Mouse (Mus musculus) liver, adult 2 months (tissue): ENCODE results near the gene Dus3l. TPM values are rescaled to one million over a fixed set of nuclear protein-coding genes. Genes with fewer than 3 reads are reported as not detected.

Experiments
- DNase-seq: peaks from one replicate; pipeline ENCODE4 v3.0.0-alpha.2; 2011; ENCODE audit warnings: low read depth, low spot score; ENCODE audit errors: extremely low read depth
- H3K27ac ChIP-seq: fragments of 200-500 bp; replicated peaks from 2 replicates; pipeline ENCODE4 v1.5.1; 2012; ENCODE audit warnings: low read depth, mild to moderate bottlenecking, control low read depth, inconsistent platforms, low read length; ENCODE audit not compliant: insufficient read depth
- H3K27me3 ChIP-seq: fragments of 200-500 bp; 2 replicates; pipeline ENCODE4 v1.6.1; 2012; ENCODE audit warnings: mild to moderate bottlenecking, moderate library complexity, low read length, inconsistent platforms; ENCODE audit not compliant: control insufficient read depth, insufficient read depth
- H3K36me3 ChIP-seq: fragments of 200-500 bp; 2 replicates; pipeline ENCODE4 v1.6.1; 2012; ENCODE audit warnings: low read length, inconsistent platforms; ENCODE audit not compliant: control insufficient read depth, insufficient read depth
- H3K4me1 ChIP-seq: fragments of 200-500 bp; 2 replicates; pipeline ENCODE4 v1.6.1; 2011; ENCODE audit warnings: low read length; ENCODE audit not compliant: control insufficient read depth, insufficient read depth
- H3K4me3 ChIP-seq: fragments of 200-500 bp; 2 replicates; pipeline ENCODE4 v1.5.1; 2011; ENCODE audit warnings: low read depth, mild to moderate bottlenecking, control low read depth, low read length, moderate library complexity; ENCODE audit not compliant: insufficient read depth
- H3K79me2 ChIP-seq: fragments of 200-500 bp; 2 replicates; pipeline ENCODE4 v1.6.1; 2012; ENCODE audit warnings: inconsistent platforms, mild to moderate bottlenecking, low read length, moderate library complexity; ENCODE audit not compliant: control insufficient read depth, insufficient read depth
- H3K9ac ChIP-seq: fragments of 200-500 bp; 2 replicates; pipeline ENCODE4 v1.6.1; 2012; ENCODE audit warnings: low read depth, mild to moderate bottlenecking, control low read depth, inconsistent platforms, low read length
- CTCF ChIP-seq: fragments of 200-500 bp; IDR thresholded peaks from 2 replicates; pipeline ENCODE4 v1.5.1; 2011; ENCODE audit warnings: low read depth, low read length, control low read depth
- POLR2A ChIP-seq: fragments of 200-500 bp; IDR thresholded peaks from 2 replicates; pipeline ENCODE4 v1.6.1; 2011; ENCODE audit warnings: low read length, control low read depth; ENCODE audit not compliant: insufficient read depth; ENCODE audit errors: extremely low read depth
- WGBS: fragments of 180-500 bp; shearing (Covaris S2); methylation state at CpG from one replicate; pipeline ENCODE4 v1.1.7; 2018; 5-methylcytosine and 5-hydroxymethylcytosine counted together
- polyA plus RNA-seq: library from polyadenylated mRNA; depleted of rRNA; stranded (reverse); fragments of >200 nt; gene quantifications from 2 replicates; pipeline ENCODE4 v1.2.3, GENCODE M21; 2012; rRNA removed
- total RNA-seq: library from RNA; depleted of rRNA; stranded (reverse); fragments of >200 nt; gene quantifications from 2 replicates; pipeline ENCODE4 v1.2.3, GENCODE M21; 2014; rRNA removed

The Dus3l gene
- 7.2 and 11.9 TPM in 2 replicates for total RNA-seq
- 19.7 and 25.7 TPM in 2 replicates for polyA plus RNA-seq

- peaks cover 3% of the 10 kb centered on the region; the same call in 1 of the 2 replicates for H3K36me3 ChIP-seq
- DNase-seq = peak; percentile 97
- TF ChIP-seq POLR2A = peak; percentile 40; the same call in 1 of the 2 replicates
- no peak for TF ChIP-seq CTCF
- no peaks in the 10 kb centered on the region for H3K27me3 ChIP-seq
- 2% methylated on average over 58 of the region's 58 CpGs for WGBS
- H3K79me2 ChIP-seq = no peaks in the 10 kb centered on the region
- H3K9ac ChIP-seq = peak within 1 kb of the TSS; percentile 95
- H3K4me3 ChIP-seq = peak within 1 kb of the TSS; percentile 90
- H3K4me1 ChIP-seq = peaks cover 12% of the 10 kb centered on the region
- H3K27ac ChIP-seq = peak within 1 kb of the TSS; percentile 99
Measured at GRCm38 (mm10) chr17:56764474-56765354, at the start of gene Dus3l. Gene Dus3l (plus strand): TSS chr17:56764757.

- H3K36me3 ChIP-seq = no peaks in the 10 kb centered on the region
- H3K79me2 ChIP-seq = peaks cover 20% of the 10 kb centered on the region; the same call in 1 of the 2 replicates
- no peak for DNase-seq
- H3K9ac ChIP-seq = no peak overlapping the region
- H3K4me3 ChIP-seq = no peak overlapping the region
- H3K27ac ChIP-seq = no peak overlapping the region
- TF ChIP-seq CTCF (no peak), POLR2A (no peak)
- no peaks in the 10 kb centered on the region for H3K27me3 ChIP-seq
- 90% methylated on average over 11 of the region's 11 CpGs for WGBS
- peaks cover 6% of the 10 kb centered on the region for H3K4me1 ChIP-seq
Measured at GRCm38 (mm10) chr17:56715360-56715759, 49.2 kb upstream of the Dus3l start.

- H3K27me3 ChIP-seq = no peaks in the 10 kb centered on the region
- H3K9ac ChIP-seq = peak overlapping the region; percentile 86
- peaks cover 20% of the 10 kb centered on the region; the same call in 1 of the 2 replicates for H3K79me2 ChIP-seq
- no peak for DNase-seq
- 27% methylated on average over 22 of the region's 22 CpGs for whole genome bisulfite sequencing
- no peaks in the 10 kb centered on the region for H3K36me3 ChIP-seq
- no peak overlapping the region; the same call in 1 of the 2 replicates for H3K27ac ChIP-seq
- peak overlapping the region; percentile 77 for H3K4me3 ChIP-seq
- peaks cover 6% of the 10 kb centered on the region for H3K4me1 ChIP-seq
- no peak for TF ChIP-seq POLR2A
- TF ChIP-seq CTCF = no peak
Measured at GRCm38 (mm10) chr17:56715914-56716654, 48.5 kb upstream of the Dus3l start.

GRCm38 (mm10) chr17:56716655-56717362 lies 47.7 kb upstream of the Dus3l start:
- Histone ChIP-seq H3K9ac (peak overlapping the region; percentile 86), H3K4me3 (peak overlapping the region; percentile 91), H3K27ac (peak overlapping the region; percentile 69), H3K27me3 (no peaks in the 10 kb centered on the region), H3K79me2 (peaks cover 20% of the 10 kb centered on the region; the same call in 1 of the 2 replicates), H3K4me1 (peaks cover 6% of the 10 kb centered on the region), H3K36me3 (no peaks in the 10 kb centered on the region)
- TF ChIP-seq POLR2A (peak; percentile 73; the same call in 1 of the 2 replicates), CTCF (no peak)
- DNase-seq = peak; percentile 96
- under 1% methylated on average over 55 of the region's 55 CpGs for WGBS

GRCm38 (mm10) chr17:56717363-56718058 lies 47.0 kb upstream of the Dus3l start, which contains the start of the genes Ndufa11 and Vmac:
Gene Ndufa11 (plus strand): TSS chr17:56717767.
Gene Vmac (minus strand): TSS chr17:56718022.
- Histone ChIP-seq H3K27ac (peak within 1 kb of the TSS; percentile 92), H3K4me1 (peaks cover 6% of the 10 kb centered on the region), H3K36me3 (no peaks in the 10 kb centered on the region), H3K27me3 (no peaks in the 10 kb centered on the region), H3K4me3 (peak within 1 kb of the TSS; percentile 91), H3K79me2 (peaks cover 20% of the 10 kb centered on the region; the same call in 1 of the 2 replicates), H3K9ac (peak within 1 kb of the TSS; percentile 95)
- TF ChIP-seq CTCF (no peak), POLR2A (peak; percentile 69)
- peak; percentile 86 for DNase-seq
- WGBS = under 1% methylated on average over 59 of the region's 59 CpGs
